8 mouse cellular contexts compared by ENCODE assay signal in the genomic region with DNA sequence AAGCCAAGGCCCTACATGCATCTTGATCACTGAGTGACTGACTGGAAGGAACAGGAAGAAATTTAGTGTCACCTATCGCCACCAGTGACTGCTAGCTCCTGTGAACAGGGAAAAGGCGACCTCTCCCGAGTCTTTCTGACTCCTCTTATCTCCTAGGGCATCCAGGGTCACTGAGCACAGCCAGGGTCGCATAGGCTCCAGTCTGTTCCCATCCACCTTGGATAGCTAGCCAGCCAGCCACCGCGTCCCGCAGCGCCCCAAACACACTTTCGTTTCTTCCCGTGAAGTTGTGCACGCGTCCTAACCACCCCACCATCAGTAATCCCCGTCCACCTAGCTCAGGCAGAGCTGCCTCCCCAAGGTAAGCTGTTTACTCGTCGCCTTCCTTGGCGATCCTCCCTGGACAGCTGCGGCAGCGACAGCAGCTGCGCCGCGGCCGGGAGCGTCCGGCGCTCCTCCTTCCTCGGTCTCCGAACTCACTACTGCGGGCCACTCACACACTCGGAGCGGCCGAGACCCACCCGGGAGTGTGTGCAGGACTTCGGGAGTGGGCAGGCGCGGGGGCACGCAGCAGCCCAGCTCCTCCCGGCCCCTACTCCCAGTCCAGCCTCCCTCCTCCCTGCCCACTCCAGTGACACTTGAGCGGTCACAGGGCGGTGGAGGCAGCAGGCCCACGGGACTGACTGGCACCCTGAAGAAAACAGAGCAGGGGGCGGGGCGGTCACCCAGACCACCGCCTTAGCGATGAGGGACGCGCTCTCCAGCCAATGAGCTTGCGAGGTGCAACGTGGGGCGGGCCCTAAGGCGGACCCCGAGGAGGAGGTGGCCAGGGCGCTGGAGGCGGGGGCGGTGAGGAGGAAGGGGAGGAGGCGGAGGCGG. TPM values are rescaled to one million over a fixed set of nuclear protein-coding genes. Genes with fewer than 3 reads are reported as not detected.
DNase-seq lines count a peak whose midpoint lies in the region; ATAC-seq and TF ChIP-seq lines count a peak whose summit lies in the region.

No protein-coding gene starts in this region.

- peak; percentile 97 for ATAC-seq in embryonic facial prominence, embryonic 14.5 days (ENCODE audit: low read depth)
- peak; percentile 97 for ATAC-seq in limb, embryonic 14.5 days (ENCODE audit: low FRiP score, low read depth)
- peak; percentile 96 for ATAC-seq in midbrain, postnatal 0 days (ENCODE audit: low FRiP score)

- peak overlapping the region; percentile 77 for H3K4me2 ChIP-seq in embryonic facial prominence, embryonic 14.5 days (ENCODE audit: low read depth, low read length)
- H3K4me2 ChIP-seq in limb, embryonic 14.5 days (replicated peaks; ENCODE audit: low read depth, low read length, severe bottlenecking) = peak overlapping the region; percentile 83
- peak overlapping the region; percentile 80 for H3K4me2 ChIP-seq in midbrain, postnatal 0 days (ENCODE audit: low read depth, low read length, poor library complexity, severe bottlenecking)

- 0 out of 2 replicates have a peak, but pooled peaks have one; percentile 17 for TF ChIP-seq POLR2A in limb, embryonic 14.5 days (IDR thresholded peaks at IDR 0.05; ENCODE audit: borderline replicate concordance, extremely low read depth, insufficient read depth, insufficient read length)

- H3K9me3 ChIP-seq in embryonic facial prominence, embryonic 14.5 days (ENCODE audit: control insufficient read depth, low read length) = 0 out of 2 replicates have a peak, but pooled peaks cover under 1% of the 10 kb centered on the region
- H3K9me3 ChIP-seq in limb, embryonic 14.5 days (ENCODE audit: control insufficient read depth, low read length) = no peaks in the 10 kb centered on the region
- no peaks in the 10 kb centered on the region for H3K9me3 ChIP-seq in midbrain, postnatal 0 days (ENCODE audit: low read length)

- H3K36me3 ChIP-seq in embryonic facial prominence, embryonic 14.5 days (ENCODE audit: control insufficient read depth, insufficient read depth, low read length) = no peaks in the 10 kb centered on the region
- no peaks in the 10 kb centered on the region for H3K36me3 ChIP-seq in limb, embryonic 14.5 days (ENCODE audit: control insufficient read depth, insufficient read depth, low read length)
- H3K36me3 ChIP-seq in midbrain, postnatal 0 days (ENCODE audit: insufficient read depth, low read length) = no peaks in the 10 kb centered on the region

- peaks cover 17% of the 10 kb centered on the region; the same call in 1 of the 2 replicates for H3K4me1 ChIP-seq in embryonic facial prominence, embryonic 14.5 days (ENCODE audit: control insufficient read depth, insufficient read depth, low read length)
- H3K4me1 ChIP-seq in limb, embryonic 14.5 days (ENCODE audit: control insufficient read depth, insufficient read depth, low read length) = peaks cover 3% of the 10 kb centered on the region; the same call in 1 of the 2 replicates
- H3K4me1 ChIP-seq in midbrain, postnatal 0 days (ENCODE audit: insufficient read depth, low read length) = 0 out of 2 replicates have a peak, but pooled peaks cover 2% of the 10 kb centered on the region

- H3K4me3 ChIP-seq in embryonic facial prominence, embryonic 14.5 days (ENCODE audit: low read depth, low read length) = peak overlapping the region; percentile 88
- peak overlapping the region; percentile 91 for H3K4me3 ChIP-seq in limb, embryonic 14.5 days (replicated peaks; ENCODE audit: low read length)
- peak overlapping the region; percentile 96 for H3K4me3 ChIP-seq in midbrain, postnatal 0 days (ENCODE audit: low read depth, low read length)

- H3K27me3 ChIP-seq in embryonic facial prominence, embryonic 14.5 days (replicated peaks; ENCODE audit: control insufficient read depth, insufficient read depth, low read length) = no peaks in the 10 kb centered on the region
- no peaks in the 10 kb centered on the region for H3K27me3 ChIP-seq in limb, embryonic 14.5 days (ENCODE audit: control insufficient read depth, insufficient read depth, low read length)
- H3K27me3 ChIP-seq in midbrain, postnatal 0 days (ENCODE audit: insufficient read depth, low read length) = no peaks in the 10 kb centered on the region

- peak; percentile 14 for TF ChIP-seq CTCF in midbrain, postnatal 0 days (IDR thresholded peaks at IDR 0.05)

- DNase-seq in 3T3-L1 (ENCODE audit: low read depth, low spot score) = peak; percentile 97
- DNase-seq in adrenal gland, postnatal 4 days (ENCODE audit: low spot score in 2 of 2) = peak; percentile 100
- peak; percentile 98 for DNase-seq in embryonic facial prominence, embryonic 14.5 days (ENCODE audit: low spot score)
- DNase-seq in heart, adult 8-10 months (ENCODE audit: low spot score) = peak; percentile 100
- DNase-seq in kidney, adult 9 months = peak; percentile 100
- peak; percentile 97 for DNase-seq in limb, embryonic 14.5 days (ENCODE audit: low spot score)
- peak; percentile 98 for DNase-seq in midbrain, postnatal 0 days (ENCODE audit: low spot score)
- peak; percentile 99 to 100 for DNase-seq in spleen, postnatal 14 days (ENCODE audit: low spot score in 2 of 2)

- peak overlapping the region; percentile 81 for H3K9ac ChIP-seq in embryonic facial prominence, embryonic 14.5 days (ENCODE audit: low read depth, low read length)
- peak overlapping the region; percentile 88 for H3K9ac ChIP-seq in limb, embryonic 14.5 days (ENCODE audit: low read depth, low read length, severe bottlenecking)
- peak overlapping the region; percentile 93 for H3K9ac ChIP-seq in midbrain, postnatal 0 days (replicated peaks; ENCODE audit: low read length, poor library complexity, severe bottlenecking)

- H3K27ac ChIP-seq in embryonic facial prominence, embryonic 14.5 days (replicated peaks; ENCODE audit: low read depth, low read length) = peak overlapping the region; percentile 94
- H3K27ac ChIP-seq in limb, embryonic 14.5 days (replicated peaks; ENCODE audit: low read depth, low read length) = peak overlapping the region; percentile 90
- H3K27ac ChIP-seq in midbrain, postnatal 0 days (ENCODE audit: low read depth, low read length) = peak overlapping the region; percentile 95

- WGBS in embryonic facial prominence, embryonic 14.5 days = under 1% methylated on average over 36 of the region's 56 CpGs
- WGBS in limb, embryonic 14.5 days = 1% methylated on average over 45 of the region's 56 CpGs
- 1% methylated on average over 51 of the region's 56 CpGs for WGBS in midbrain, postnatal 0 days

RNA-seq across cellular contexts. Expression of a gene that starts 0.5 kb away (rescaled TPM):
- total RNA-seq in adrenal gland, postnatal 4 days (2021) = 10 to 100 TPM; 62.0 to 63.1 TPM
- 71.7 and 78.6 TPM in 2 replicates for polyA plus RNA-seq in embryonic facial prominence, embryonic 14.5 days (2014; fragmentation: Nextera tagmentation; extraction: Ambion mirVana)
- total RNA-seq in heart, adult 8-10 months (2022) = 10 to 100 TPM; 41.7 to 49.2 (median 43.8) TPM
- 31.5 and 32.2 TPM in 2 replicates for polyA plus RNA-seq in limb, embryonic 14.5 days (2012; rRNA removed)
- 74.8 and 85.2 TPM in 2 replicates for polyA plus RNA-seq in limb, embryonic 14.5 days (2014; fragmentation: Nextera tagmentation; extraction: Ambion mirVana)
- total RNA-seq in midbrain, postnatal 0 days (2014; rRNA removed) = 159 and 180 TPM in 2 replicates
- 161 and 184 TPM in 2 replicates for polyA plus RNA-seq in midbrain, postnatal 0 days (2015; fragmentation: Nextera tagmentation; extraction: Ambion mirVana)

Comparison
In these comparisons a context has a peak if more than half of its experiments do, and no peak if none do; other contexts are left out.
1. Peak in every context shown above with its lines: DNase-seq, ATAC-seq, H3K4me3 ChIP-seq and H3K27ac ChIP-seq.